ENCODE assay signal across 18 mouse cellular contexts in genomic region chr8:91709768-91710167, GRCm38 (mm10).
DNase-seq lines count a peak whose midpoint lies in the region; ATAC-seq and TF ChIP-seq lines count a peak whose summit lies in the region.
"Had no signal": no experiment of that assay in that cellular context is flagged by ENCODE, and none has a peak within 500 bp of the region (broad histone marks: within the 10 kb centered on the region; RNA-seq: fewer than 3 reads in every experiment).

No protein-coding gene starts in this region.

- peak; percentile 43 for DNase-seq in hindbrain, embryonic 14.5 days (ENCODE audit: low spot score)
- peak; percentile 33 for DNase-seq in lung, embryonic 14.5 days
- no peak for DNase-seq in lung, postnatal 0 days (ENCODE audit: low spot score)
- DNase-seq in embryo, embryonic 10 days (ENCODE audit: low spot score) = peak; percentile 36
- no peak for DNase-seq in liver, embryonic 14.5 days (ENCODE audit: low read depth in 3 of 3, low spot score in 3 of 3)
- DNase-seq in urinary bladder, postnatal 4 days (ENCODE audit: low spot score in 2 of 2) = no peak
- DNase-seq: adrenal gland, adult 8-10 months; cerebellum, adult 8-10 months; gastrocnemius, postnatal 36 days; heart, postnatal 14 days; lung, postnatal 10 days; right cerebral cortex, postnatal 25 days had no signal

- H3K4me3 ChIP-seq in hindbrain, embryonic 14.5 days (replicated peaks; ENCODE audit: low read length) = no peak overlapping the region
- H3K4me3 ChIP-seq in hindbrain, embryonic 16.5 days (ENCODE audit: low read length) = no peak overlapping the region
- H3K4me3 ChIP-seq in lung, embryonic 14.5 days (ENCODE audit: low read depth, low read length) = no peak overlapping the region
- H3K4me3 ChIP-seq in lung, postnatal 0 days (ENCODE audit: low read depth, low read length) = no peak overlapping the region
- no peak overlapping the region for H3K4me3 ChIP-seq in liver, embryonic 14.5 days (ENCODE audit: insufficient read depth in 1 of 2, low read depth in 2 of 2, low read length in 2 of 2)
- H3K4me3 ChIP-seq: embryonic facial prominence, embryonic 10.5 days; erythroblast, embryonic 14.5 days; heart, embryonic 10.5 days; megakaryocyte, embryonic 14.5 days had no signal

- no peaks in the 10 kb centered on the region for H3K9me3 ChIP-seq in hindbrain, embryonic 14.5 days (ENCODE audit: control insufficient read depth, low read length)
- H3K9me3 ChIP-seq in hindbrain, embryonic 16.5 days (ENCODE audit: control insufficient read depth, low read length) = no peaks in the 10 kb centered on the region
- no peaks in the 10 kb centered on the region for H3K9me3 ChIP-seq in lung, embryonic 14.5 days (ENCODE audit: low read depth, low read length)
- H3K9me3 ChIP-seq in lung, postnatal 0 days (ENCODE audit: low read length) = no peaks in the 10 kb centered on the region
- no peaks in the 10 kb centered on the region; the same call in 1 of the 2 replicates for H3K9me3 ChIP-seq in liver, embryonic 14.5 days (ENCODE audit: control insufficient read depth, low read length)
- H3K9me3 ChIP-seq: embryonic facial prominence, embryonic 10.5 days; heart, embryonic 10.5 days had no signal

- H3K9ac ChIP-seq in hindbrain, embryonic 14.5 days = no peak overlapping the region
- H3K9ac ChIP-seq in hindbrain, embryonic 16.5 days (ENCODE audit: low read depth, low read length) = no peak overlapping the region
- H3K9ac ChIP-seq in lung, embryonic 14.5 days = no peak overlapping the region
- no peak overlapping the region for H3K9ac ChIP-seq in lung, postnatal 0 days (replicated peaks; ENCODE audit: low read depth)
- no peak overlapping the region for H3K9ac ChIP-seq in liver, embryonic 14.5 days (replicated peaks)

- H3K4me2 ChIP-seq in hindbrain, embryonic 14.5 days (replicated peaks) = no peak overlapping the region; the same call in 1 of the 2 replicates
- no peak overlapping the region for H3K4me2 ChIP-seq in hindbrain, embryonic 16.5 days (ENCODE audit: low read length)
- no peak overlapping the region for H3K4me2 ChIP-seq in lung, embryonic 14.5 days
- H3K4me2 ChIP-seq in lung, postnatal 0 days (replicated peaks; ENCODE audit: low read depth, low read length) = no peak overlapping the region
- H3K4me2 ChIP-seq in liver, embryonic 14.5 days (ENCODE audit: low read depth) = peak overlapping the region; percentile 23; the same call in 1 of the 2 replicates

- TF ChIP-seq EP300 in lung, postnatal 0 days (IDR thresholded peaks at IDR 0.05) = no peak
- TF ChIP-seq EP300 in liver, embryonic 14.5 days (IDR thresholded peaks at IDR 0.05; ENCODE audit: low read depth) = no peak

- WGBS in hindbrain, embryonic 14.5 days = 25% methylated on average over 7 of the region's 7 CpGs
- WGBS in hindbrain, embryonic 16.5 days = 27% methylated on average over 7 of the region's 7 CpGs
- 28% methylated on average over 7 of the region's 7 CpGs for WGBS in lung, embryonic 14.5 days
- 45% methylated on average over 7 of the region's 7 CpGs for WGBS in lung, postnatal 0 days
- WGBS in liver, embryonic 14.5 days (ENCODE audit: insufficient replicate concordance) = 26% methylated on average over 7 of the region's 7 CpGs

- H3K36me3 ChIP-seq in hindbrain, embryonic 14.5 days (replicated peaks; ENCODE audit: control insufficient read depth, insufficient read depth) = no peaks in the 10 kb centered on the region
- no peaks in the 10 kb centered on the region for H3K36me3 ChIP-seq in hindbrain, embryonic 16.5 days (ENCODE audit: control insufficient read depth, insufficient read depth, low read length)
- H3K36me3 ChIP-seq in lung, embryonic 14.5 days (ENCODE audit: insufficient read depth) = no peaks in the 10 kb centered on the region
- no peaks in the 10 kb centered on the region for H3K36me3 ChIP-seq in lung, postnatal 0 days (ENCODE audit: insufficient read depth, low read length)
- H3K36me3 ChIP-seq in liver, embryonic 14.5 days (replicated peaks; ENCODE audit: control insufficient read depth, insufficient read depth, low read depth) = no peaks in the 10 kb centered on the region
- H3K36me3 ChIP-seq: embryonic facial prominence, embryonic 10.5 days; heart, embryonic 10.5 days had no signal

- H3K27ac ChIP-seq in hindbrain, embryonic 14.5 days = peak overlapping the region; percentile 57; the same call in 1 of the 2 replicates
- H3K27ac ChIP-seq in hindbrain, embryonic 16.5 days (ENCODE audit: low read depth, low read length) = no peak overlapping the region
- H3K27ac ChIP-seq in lung, embryonic 14.5 days (ENCODE audit: low read depth) = no peak overlapping the region
- no peak overlapping the region for H3K27ac ChIP-seq in lung, postnatal 0 days (ENCODE audit: low read length)
- H3K27ac ChIP-seq in liver, embryonic 14.5 days = no peak overlapping the region
- H3K27ac ChIP-seq: embryonic facial prominence, embryonic 10.5 days; heart, embryonic 10.5 days had no signal

- peaks cover 48% of the 10 kb centered on the region for H3K4me1 ChIP-seq in hindbrain, embryonic 14.5 days (replicated peaks; ENCODE audit: control insufficient read depth, insufficient read depth, low read length)
- peaks cover 7% of the 10 kb centered on the region for H3K4me1 ChIP-seq in hindbrain, embryonic 16.5 days (ENCODE audit: control insufficient read depth, insufficient read depth, low read depth, low read length)
- H3K4me1 ChIP-seq in lung, embryonic 14.5 days (ENCODE audit: insufficient read depth) = peaks cover 6% of the 10 kb centered on the region
- H3K4me1 ChIP-seq in lung, postnatal 0 days (ENCODE audit: insufficient read depth, low read depth, low read length) = no peaks in the 10 kb centered on the region
- peaks cover 0 to 5% of the 10 kb centered on the region in 2 experiments; a peak in 2 of 4 replicates for H3K4me1 ChIP-seq in liver, embryonic 14.5 days (replicated peaks; ENCODE audit: control insufficient read depth in 2 of 2, insufficient read depth in 2 of 2, low read length in 1 of 2)

- TF ChIP-seq CTCF in lung, embryonic 14.5 days (IDR thresholded peaks at IDR 0.05; ENCODE audit: low read depth) = no peak
- no peak for TF ChIP-seq CTCF in lung, postnatal 0 days (IDR thresholded peaks at IDR 0.05)
- TF ChIP-seq CTCF in liver, embryonic 14.5 days (IDR thresholded peaks at IDR 0.05; ENCODE audit: low read depth) = no peak

- H3K27me3 ChIP-seq in hindbrain, embryonic 14.5 days (ENCODE audit: control insufficient read depth, insufficient read depth, low read length) = no peaks in the 10 kb centered on the region
- H3K27me3 ChIP-seq in hindbrain, embryonic 16.5 days (replicated peaks; ENCODE audit: control insufficient read depth, insufficient read depth, low read length) = no peaks in the 10 kb centered on the region
- H3K27me3 ChIP-seq in lung, embryonic 14.5 days (ENCODE audit: insufficient read depth, low read length) = peaks cover 33% of the 10 kb centered on the region
- 0 out of 2 replicates have a peak, but pooled peaks cover 8% of the 10 kb centered on the region for H3K27me3 ChIP-seq in lung, postnatal 0 days (replicated peaks; ENCODE audit: insufficient read depth, low read length)
- H3K27me3 ChIP-seq in liver, embryonic 14.5 days (ENCODE audit: control insufficient read depth, insufficient read depth, low read length) = no peaks in the 10 kb centered on the region; the same call in 1 of the 2 replicates

- ATAC-seq in hindbrain, embryonic 14.5 days (ENCODE audit: low FRiP score) = no peak
- ATAC-seq in hindbrain, embryonic 16.5 days = no peak
- ATAC-seq in lung, embryonic 14.5 days (ENCODE audit: insufficient read depth) = no peak
- no peak for ATAC-seq in lung, postnatal 0 days
- no peak for ATAC-seq in liver, embryonic 14.5 days (ENCODE audit: insufficient read depth)
- ATAC-seq: intestine, embryonic 16.5 days had no signal

Comparison
In these comparisons a context has a peak if more than half of its experiments do, and no peak if none do; other contexts are left out.
1. DNase-seq: peak in hindbrain, embryonic 14.5 days (single experiment), lung, embryonic 14.5 days (single experiment) and embryo, embryonic 10 days (single experiment); none in lung, postnatal 0 days (single experiment), liver, embryonic 14.5 days (0 of 3) and urinary bladder, postnatal 4 days (0 of 2).